Mouse (Mus musculus): ENCODE results near the gene Grb2. TPM values are rescaled to one million over a fixed set of nuclear protein-coding genes. Genes with fewer than 3 reads are reported as not detected.
A peak's percentile ranks its signal among the peaks of the same experiment; 100 is the strongest.

Gene Grb2
- total RNA-seq (2021), result 100 to 1,000 TPM; 116 to 135 TPM
- long read RNA-seq, experiment 1, transcript Grb2-201 (6 exons, 2,709 nt), result major isoform, 44 of 76 reads
- long read RNA-seq, experiment 1, transcript Grb2-203 (5 exons, 2,683 nt), result minor isoform, 10 of 76 reads
- long read RNA-seq, experiment 1, partial matches to known transcripts, result 1 of 76 reads
- long read RNA-seq, experiment 1, other reads (novel, unspliced or antisense), result 21 of 76 reads
- long read RNA-seq, experiment 2, transcript Grb2-203 (5 exons, 2,683 nt), result minor isoform, 7 of 171 reads
- long read RNA-seq, experiment 2, transcript Grb2-201 (6 exons, 2,709 nt), result major isoform, 116 of 171 reads
- long read RNA-seq, experiment 2, partial matches to known transcripts, result 19 of 171 reads
- long read RNA-seq, experiment 2, other reads (novel, unspliced or antisense), result 29 of 171 reads

- peak; percentile 98 to 99 for DNase-seq (ENCODE audit: low spot score in 2 of 2)
Observed at GRCm38 (mm10) chr11:115708209-115708876, at the start of gene Grb2. TSS of gene Grb2 (minus strand) at chr11:115708597.

GRCm38 (mm10) chr11:115753485-115753884 lies 45.1 kb upstream of the Grb2 start:
- no peak for DNase-seq (ENCODE audit: low spot score in 2 of 2)

GRCm38 (mm10) chr11:115752653-115753052 lies 44.3 kb upstream of the Grb2 start:
- no peak for DNase-seq (ENCODE audit: low spot score in 2 of 2)

- DNase-seq (ENCODE audit: low spot score in 2 of 2), result no peak
Observed at GRCm38 (mm10) chr11:115751725-115752124, 43.3 kb upstream of the Grb2 start.

GRCm38 (mm10) chr11:115749834-115750233 lies 41.4 kb upstream of the Grb2 start:
- no peak for DNase-seq (ENCODE audit: low spot score in 2 of 2)

GRCm38 (mm10) chr11:115747351-115747750 lies 39.0 kb upstream of the Grb2 start:
- no peak for DNase-seq (ENCODE audit: low spot score in 2 of 2)

GRCm38 (mm10) chr11:115746762-115747161 lies 38.4 kb upstream of the Grb2 start:
- no peak for DNase-seq (ENCODE audit: low spot score in 2 of 2)

GRCm38 (mm10) chr11:115746109-115746508 lies 37.7 kb upstream of the Grb2 start:
- DNase-seq (ENCODE audit: low spot score in 2 of 2), result no peak

- no peak for DNase-seq (ENCODE audit: low spot score in 2 of 2)
Observed at GRCm38 (mm10) chr11:115744385-115744784, 36.0 kb upstream of the Grb2 start.

GRCm38 (mm10) chr11:115742926-115743325 lies 34.5 kb upstream of the Grb2 start:
- no peak for DNase-seq (ENCODE audit: low spot score in 2 of 2)

GRCm38 (mm10) chr11:115741070-115741469 lies 32.7 kb upstream of the Grb2 start:
- DNase-seq (ENCODE audit: low spot score in 2 of 2), result no peak

- DNase-seq (ENCODE audit: low spot score in 2 of 2), result no peak
Observed at GRCm38 (mm10) chr11:115738275-115738885, 30.0 kb upstream of the Grb2 start.

- no peak for DNase-seq (ENCODE audit: low spot score in 2 of 2)
Observed at GRCm38 (mm10) chr11:115737608-115738208, 29.3 kb upstream of the Grb2 start.

- DNase-seq (ENCODE audit: low spot score in 2 of 2), result no peak
Observed at GRCm38 (mm10) chr11:115734041-115734686, 25.8 kb upstream of the Grb2 start.

GRCm38 (mm10) chr11:115723231-115723630 lies 14.8 kb upstream of the Grb2 start:
- no peak for DNase-seq (ENCODE audit: low spot score in 2 of 2)

- peak; percentile 60 to 80 for DNase-seq (ENCODE audit: low spot score in 2 of 2)
Observed at GRCm38 (mm10) chr11:115722638-115723037, 14.2 kb upstream of the Grb2 start.

GRCm38 (mm10) chr11:115717660-115718390 lies 9.4 kb upstream of the Grb2 start:
- no peak for DNase-seq (ENCODE audit: low spot score in 2 of 2)

- DNase-seq (ENCODE audit: low spot score in 2 of 2), result no peak
Observed at GRCm38 (mm10) chr11:115716410-115717338, 8.3 kb upstream of the Grb2 start.

- DNase-seq (ENCODE audit: low spot score in 2 of 2), result no peak
Observed at GRCm38 (mm10) chr11:115714491-115714890, 6.1 kb upstream of the Grb2 start.
